Comparison of ENCODE assay signal across 24 mouse cellular contexts in genomic region chr2:26265095-26265494, GRCm38 (mm10). TPM values are rescaled to one million over a fixed set of nuclear protein-coding genes. Genes with fewer than 3 reads are reported as not detected.
DNase-seq lines count a peak whose midpoint lies in the region; ATAC-seq lines count a peak whose summit lies in the region.
"Had no signal": no experiment of that assay in that cellular context is flagged by ENCODE, and none has a peak within 500 bp of the region (broad histone marks: within the 10 kb centered on the region; RNA-seq: fewer than 3 reads in every experiment).

No protein-coding gene starts in this region.

- intact Hi-C loops in gastrocnemius, postnatal 36 days (cut with DNase I): no loop called here

- H3K4me3 ChIP-seq in intestine, embryonic 16.5 days (ENCODE audit: low read length): no peak overlapping the region
- H3K4me3 ChIP-seq: forebrain, embryonic 12.5 days; heart, embryonic 13.5 days; hindbrain, embryonic 10.5 days; liver, embryonic 12.5 days; myocyte; neural tube, embryonic 15.5 days had no signal

- H3K9ac ChIP-seq in intestine, embryonic 16.5 days (ENCODE audit: low read depth, low read length): no peak overlapping the region
- H3K9ac ChIP-seq: forebrain, embryonic 12.5 days; heart, embryonic 13.5 days; liver, embryonic 12.5 days; neural tube, embryonic 15.5 days had no signal

- DNase-seq in gastrocnemius, postnatal 10 days: peak; percentile 30
- DNase-seq in gastrocnemius, postnatal 36 days: no peak
- DNase-seq in kidney, postnatal 4 days: peak; percentile 56 to 59
- DNase-seq in kidney, adult 8-10 months: no peak
- peak; percentile 40 for DNase-seq in 3T3-L1 (ENCODE audit: low read depth, low spot score)
- no peak for DNase-seq in frontal cortex, postnatal 14 days (ENCODE audit: low spot score in 2 of 2)
- DNase-seq in yolk sac, embryonic 10.5 days (ENCODE audit: low spot score): no peak
- DNase-seq: cerebellum, adult 9-10 months; midbrain, embryonic 14.5 days had no signal

- peak overlapping the region; percentile 65 for H3K27ac ChIP-seq in intestine, embryonic 16.5 days (ENCODE audit: low read length)
- H3K27ac ChIP-seq: forebrain, embryonic 12.5 days; heart, embryonic 13.5 days; hindbrain, embryonic 10.5 days; liver, embryonic 12.5 days; neural tube, embryonic 15.5 days had no signal

- H3K9me3 ChIP-seq in intestine, embryonic 16.5 days (ENCODE audit: control insufficient read depth, low read length): no peaks in the 10 kb centered on the region
- H3K9me3 ChIP-seq: forebrain, embryonic 12.5 days; heart, embryonic 13.5 days; hindbrain, embryonic 10.5 days; liver, embryonic 12.5 days; neural tube, embryonic 15.5 days had no signal

- WGBS in intestine, embryonic 16.5 days: 62% methylated on average over 2 of the region's 2 CpGs

- no peaks in the 10 kb centered on the region for H3K36me3 ChIP-seq in intestine, embryonic 16.5 days (ENCODE audit: control insufficient read depth, insufficient read depth, low read length)
- H3K36me3 ChIP-seq: forebrain, embryonic 12.5 days; heart, embryonic 13.5 days; hindbrain, embryonic 10.5 days; liver, embryonic 12.5 days; neural tube, embryonic 15.5 days had no signal

- ATAC-seq in intestine, embryonic 16.5 days: peak; percentile 17; the same call in 1 of the 2 replicates
- ATAC-seq: activated CD4-positive, CD25-positive, alpha-beta regulatory T cell, adult 4 months; liver, embryonic 12.5 days; Patski had no signal

- no peak overlapping the region for H3K4me2 ChIP-seq in intestine, embryonic 16.5 days (ENCODE audit: low read depth, low read length)
- H3K4me2 ChIP-seq: forebrain, embryonic 12.5 days; heart, embryonic 13.5 days; liver, embryonic 12.5 days; neural tube, embryonic 15.5 days had no signal

- H3K27me3 ChIP-seq in intestine, embryonic 16.5 days (replicated peaks; ENCODE audit: control insufficient read depth, insufficient read depth, low read length): no peaks in the 10 kb centered on the region
- H3K27me3 ChIP-seq: forebrain, embryonic 12.5 days; neural tube, embryonic 15.5 days; Patski had no signal

- peaks cover 14% of the 10 kb centered on the region for H3K4me1 ChIP-seq in intestine, embryonic 16.5 days (ENCODE audit: control insufficient read depth, insufficient read depth, low read length)
- H3K4me1 ChIP-seq: forebrain, embryonic 12.5 days; heart, embryonic 13.5 days; liver, embryonic 12.5 days; neural tube, embryonic 15.5 days had no signal

RNA-seq across cellular contexts. Expression of gene Qsox2, which starts 27.8 kb away (rescaled TPM):
- 1 to 10 TPM; 5.9 to 7.6 TPM for total RNA-seq in gastrocnemius, postnatal 10 days (2021)
- 1 to 10 TPM; 3.0 to 3.9 TPM for total RNA-seq in gastrocnemius, postnatal 36 days (2021)
- polyA plus RNA-seq in intestine, embryonic 16.5 days (2015; fragmentation: Nextera tagmentation; extraction: Ambion mirVana): 23.8 and 25.1 TPM in 2 replicates

RNA-seq across cellular contexts. Expression of gene Ccdc187, which starts 29.3 kb away (rescaled TPM):
- total RNA-seq in gastrocnemius, postnatal 10 days (2021): under 1 TPM; 0.09 to 0.14 TPM
- total RNA-seq in gastrocnemius, postnatal 36 days (2021): under 1 TPM in 1 of 2 experiments, not detected in 1; 0.03 TPM
- polyA plus RNA-seq in intestine, embryonic 16.5 days (2015; fragmentation: Nextera tagmentation; extraction: Ambion mirVana): 0.26 and 0.27 TPM in 2 replicates
- total RNA-seq: megakaryocyte, adult 5-6 weeks had no signal
- polyA plus RNA-seq: activated CD4-positive, CD25-positive, alpha-beta regulatory T cell, adult 4 months had no signal

RNA-seq across cellular contexts. Expression of gene Gpsm1, which starts 50.2 kb away (rescaled TPM):
- total RNA-seq in gastrocnemius, postnatal 10 days (2021): 10 to 100 TPM; 12.9 to 16.6 TPM
- total RNA-seq in gastrocnemius, postnatal 36 days (2021): 1 to 10 TPM; 2.1 to 2.9 TPM
- polyA plus RNA-seq in intestine, embryonic 16.5 days (2015; fragmentation: Nextera tagmentation; extraction: Ambion mirVana): 22.6 and 23.2 TPM in 2 replicates

RNA-seq across cellular contexts. Expression of gene Lhx3, which starts 57.0 kb away (rescaled TPM):
- total RNA-seq in gastrocnemius, postnatal 10 days (2021): not detected
- total RNA-seq in gastrocnemius, postnatal 36 days (2021): not detected
- polyA plus RNA-seq in intestine, embryonic 16.5 days (2015; fragmentation: Nextera tagmentation; extraction: Ambion mirVana): 0.09 TPM in 1 of 2 replicates, not detected in the other
- total RNA-seq: gastrocnemius, postnatal 4 days; layer of hippocampus, postnatal 14 days; left cerebral cortex, postnatal 10 days; megakaryocyte, adult 5-6 weeks had no signal
- polyA plus RNA-seq: activated CD4-positive, CD25-positive, alpha-beta regulatory T cell, adult 4 months; cortical plate, adult 2 months; forebrain, embryonic 12.5 days; intestine, embryonic 14.5 days; liver, embryonic 12.5 days; midbrain, embryonic 14.5 days; myocyte; Patski had no signal

Comparison
In these comparisons a context has a peak if more than half of its experiments do, and no peak if none do; other contexts are left out.
1. DNase-seq: peak in gastrocnemius, postnatal 10 days (single experiment), kidney, postnatal 4 days (2 of 2) and 3T3-L1 (single experiment); none in gastrocnemius, postnatal 36 days (0 of 2), kidney, adult 8-10 months (0 of 2), frontal cortex, postnatal 14 days (0 of 2) and yolk sac, embryonic 10.5 days (single experiment).